Mouse (Mus musculus): ENCODE measurements around the gene Shd. TPM values are rescaled to one million over a fixed set of nuclear protein-coding genes. Genes with fewer than 3 reads are reported as not detected.

The Shd gene
- total RNA-seq, 2 experiments from 2014 or later, result not detected

DNA sequence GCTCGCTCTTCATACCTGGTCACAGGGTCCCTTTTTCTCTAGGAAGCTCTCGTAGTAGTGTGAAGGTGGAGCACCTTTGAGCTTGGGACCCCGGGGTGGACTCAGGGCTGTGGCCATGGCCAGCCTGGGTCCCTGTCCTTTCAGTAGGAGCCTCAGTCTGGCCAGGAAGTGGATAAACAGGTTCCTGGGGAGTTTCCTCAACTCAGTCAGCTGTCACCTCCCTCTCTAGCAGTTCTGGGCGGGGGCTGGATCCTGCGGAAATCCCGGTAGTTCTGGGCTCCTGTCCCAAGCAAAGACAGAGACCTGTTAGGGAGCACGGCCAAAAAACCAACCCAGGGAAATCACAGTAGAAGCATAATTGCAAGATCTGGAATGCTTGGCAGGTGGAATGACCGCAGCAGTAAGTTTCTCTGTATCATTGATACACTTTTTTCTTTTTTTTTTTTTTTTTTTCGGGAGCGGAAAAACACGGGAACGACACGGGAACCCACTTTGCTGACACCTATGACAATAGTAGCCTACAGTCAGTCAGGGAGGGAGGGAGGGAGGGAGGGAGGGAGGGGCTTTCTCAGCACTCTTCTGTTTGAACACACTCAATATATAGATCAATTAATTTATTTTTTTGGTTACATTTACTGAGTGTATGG is 35.3 kb downstream of the Shd start, which contains the start of the genes Stap2 and Mpnd:
TSS of gene Stap2 (minus strand) at position 170 of the 647 bp plus-strand sequence.
TSS of gene Mpnd (plus strand) at position 297 of the 647 bp plus-strand sequence.
- no peak for ATAC-seq (replicated peaks; ENCODE audit: low FRiP score, poor library complexity, severe bottlenecking)

DNA sequence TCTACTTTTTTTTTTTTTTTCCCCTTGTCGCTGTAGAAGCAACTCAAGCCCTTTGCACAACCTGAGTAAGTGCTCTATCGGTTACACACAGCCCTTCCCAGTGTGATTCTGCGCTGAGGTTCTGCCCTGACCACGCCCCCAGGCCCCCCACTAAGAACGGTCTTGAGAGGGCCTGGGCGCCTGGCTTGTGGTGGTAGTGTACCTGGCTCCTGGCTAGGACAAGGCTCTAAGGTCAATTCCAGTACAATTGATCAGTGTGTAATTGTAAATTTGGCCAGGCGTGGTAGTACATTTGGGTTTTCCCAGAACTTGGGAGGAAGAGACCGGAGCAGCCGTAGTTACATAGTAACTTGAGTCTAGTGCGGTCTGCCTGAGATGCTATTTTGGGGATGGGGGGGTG is 36.7 kb downstream of the Shd start:
- ATAC-seq (replicated peaks; ENCODE audit: low FRiP score, poor library complexity, severe bottlenecking), result no peak

DNA sequence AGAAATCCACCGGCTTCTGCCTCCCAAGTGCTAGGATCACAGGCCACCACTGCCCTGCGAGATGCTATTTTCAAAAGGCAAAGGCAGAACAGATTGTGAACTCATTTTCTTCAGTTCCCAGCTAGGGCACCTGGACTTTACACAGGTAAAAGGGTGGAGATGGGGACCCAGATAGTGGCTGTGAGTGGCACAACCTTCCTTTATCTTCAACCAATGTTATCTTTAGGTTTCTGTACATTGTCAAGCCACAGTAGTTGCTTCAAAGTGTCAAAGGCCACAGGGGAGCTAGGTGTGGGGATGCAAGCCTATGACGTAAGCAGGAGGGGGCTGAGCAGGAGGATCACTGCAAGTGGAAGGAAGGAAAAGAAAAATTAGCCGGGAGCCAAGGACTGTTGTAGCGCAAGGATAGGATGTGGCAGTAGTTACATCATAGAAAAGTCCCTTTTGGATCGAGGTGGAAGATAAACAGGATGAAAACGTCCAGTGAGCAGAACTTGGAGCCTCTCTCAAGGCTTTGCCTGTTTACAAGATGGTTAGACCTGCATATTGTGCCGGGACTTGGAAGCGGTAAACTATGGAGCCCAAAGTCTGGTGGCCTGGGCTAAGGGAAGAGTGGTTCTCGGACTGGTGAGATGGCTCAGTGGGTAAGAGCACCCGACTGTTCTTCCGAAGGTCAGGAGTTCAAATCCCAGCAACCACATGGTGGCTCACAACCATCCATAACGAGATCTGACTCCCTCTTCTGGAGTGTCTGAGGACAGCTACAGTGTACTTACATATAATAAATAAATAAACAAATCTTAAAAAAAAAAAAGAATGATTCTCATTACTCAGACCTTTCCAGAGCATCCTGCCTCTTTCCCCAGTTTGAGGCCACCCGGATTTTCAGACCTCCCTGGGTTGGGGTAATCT is 37.4 kb downstream of the Shd start:
- no peak for ATAC-seq (replicated peaks; ENCODE audit: low FRiP score, poor library complexity, severe bottlenecking)

DNA sequence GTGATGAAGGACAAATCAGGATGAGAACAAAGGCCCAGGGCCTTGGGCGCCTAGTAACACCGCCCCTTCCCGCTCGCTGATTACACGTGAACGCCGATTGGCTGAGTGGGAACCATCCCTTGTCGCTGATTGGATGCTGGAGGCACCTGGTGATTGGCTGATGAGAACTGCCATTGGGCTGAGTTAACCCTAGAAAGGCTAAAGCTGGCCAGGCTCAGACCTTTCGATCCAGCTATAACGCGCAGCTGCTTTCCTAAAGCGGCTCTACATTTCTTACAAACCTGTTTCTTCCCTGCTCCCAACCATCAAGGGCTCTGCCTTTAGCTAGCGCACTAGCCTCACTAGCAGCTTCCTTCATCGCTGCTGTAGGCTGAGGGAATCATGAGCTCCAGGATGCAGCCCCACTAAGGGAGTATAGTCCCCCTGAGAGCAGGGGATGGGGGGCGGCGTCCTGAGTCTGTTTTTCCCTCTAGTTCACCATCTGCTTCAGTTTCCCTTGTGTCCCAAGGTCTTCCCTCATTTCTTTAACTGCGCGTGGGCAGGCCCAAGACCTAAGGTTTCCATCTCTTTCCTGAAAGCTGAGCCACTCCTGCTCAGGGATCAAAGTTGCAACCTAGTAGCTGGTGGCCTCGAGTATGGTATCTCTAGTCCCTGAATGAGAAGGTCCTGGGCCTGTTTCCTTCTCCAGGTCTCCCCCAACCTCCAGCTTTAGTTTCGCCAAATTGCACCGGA is 38.3 kb downstream of the Shd start:
- ATAC-seq (replicated peaks; ENCODE audit: low FRiP score, poor library complexity, severe bottlenecking), result peak; percentile 90

DNA sequence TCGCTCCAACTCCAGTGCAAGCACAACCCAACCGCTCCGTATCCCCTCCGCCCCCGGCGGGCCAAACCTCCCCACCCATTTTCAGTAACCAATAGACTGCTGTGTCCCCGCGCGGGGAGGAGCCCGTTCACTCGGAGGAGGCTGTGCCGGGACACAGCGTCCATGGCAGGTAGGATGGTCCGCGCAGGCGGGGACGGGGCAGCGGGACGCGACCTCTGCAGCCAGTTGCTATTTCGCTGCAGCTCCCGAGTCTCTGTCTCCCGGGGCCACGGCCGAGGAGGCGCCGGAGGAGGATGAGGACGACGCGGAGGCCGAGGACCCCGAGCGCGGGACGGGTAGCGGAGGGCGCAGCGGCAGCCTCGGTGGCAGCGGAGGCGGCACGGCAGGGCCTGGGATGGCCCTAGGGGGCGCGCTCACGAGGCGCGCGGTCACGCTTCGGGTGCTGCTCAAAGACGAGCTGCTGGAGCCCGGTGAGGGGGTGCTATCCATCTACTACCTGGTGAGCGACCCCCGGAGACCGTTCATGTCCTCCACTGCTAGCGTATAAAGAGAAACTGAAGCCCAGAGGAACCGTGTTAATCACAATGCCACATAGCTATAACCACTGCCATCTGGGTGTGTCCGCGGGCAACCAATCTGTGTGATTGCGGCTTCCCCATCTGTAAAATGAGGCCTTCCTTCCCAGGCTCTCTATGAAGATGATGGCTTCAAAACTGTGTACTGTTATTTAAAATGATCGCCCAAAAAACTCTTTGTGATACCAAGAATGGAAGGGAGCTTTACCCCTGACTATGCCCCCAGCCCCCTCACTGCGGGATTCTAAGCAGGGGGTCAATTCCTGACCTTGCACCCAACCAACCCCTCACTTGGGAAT is 39.1 kb downstream of the Shd start:
- ATAC-seq (replicated peaks; ENCODE audit: low FRiP score, poor library complexity, severe bottlenecking), result peak; percentile 89

DNA sequence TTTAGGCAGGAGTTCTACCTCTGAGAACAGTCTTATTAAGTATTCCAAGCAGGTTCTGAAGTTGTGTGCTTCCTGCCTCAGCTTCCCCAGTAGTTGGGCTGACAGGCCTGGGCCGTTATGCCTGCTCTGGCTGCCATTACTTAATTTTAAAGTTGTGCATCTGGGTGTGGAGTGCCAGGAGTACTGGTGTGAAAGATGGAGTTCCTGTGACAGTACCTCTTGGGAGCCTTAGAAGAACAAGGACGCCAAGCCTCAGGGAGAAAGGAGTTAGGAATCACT is 39.6 kb downstream of the Shd start:
- ATAC-seq (replicated peaks; ENCODE audit: low FRiP score, poor library complexity, severe bottlenecking), result no peak

DNA sequence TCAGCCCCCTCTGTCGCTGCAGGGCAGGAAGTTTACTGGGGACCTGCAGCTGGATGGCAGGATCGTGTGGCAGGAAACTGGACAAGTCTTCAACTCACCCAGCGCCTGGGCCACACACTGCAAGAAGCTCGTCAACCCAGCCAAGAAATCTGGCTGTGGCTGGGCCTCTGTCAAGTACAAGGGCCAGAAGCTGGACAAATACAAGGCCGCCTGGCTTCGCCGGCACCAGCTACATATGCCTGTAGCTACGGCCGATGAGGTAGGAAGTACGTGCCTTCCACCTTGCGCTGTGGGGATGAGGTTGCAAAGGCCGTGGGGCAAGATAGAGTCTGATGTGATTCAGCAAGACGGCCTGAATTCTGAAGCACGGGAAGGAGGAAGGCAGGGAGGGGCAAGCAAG is 40.0 kb downstream of the Shd start:
- no peak for ATAC-seq (replicated peaks; ENCODE audit: low FRiP score, poor library complexity, severe bottlenecking)

DNA sequence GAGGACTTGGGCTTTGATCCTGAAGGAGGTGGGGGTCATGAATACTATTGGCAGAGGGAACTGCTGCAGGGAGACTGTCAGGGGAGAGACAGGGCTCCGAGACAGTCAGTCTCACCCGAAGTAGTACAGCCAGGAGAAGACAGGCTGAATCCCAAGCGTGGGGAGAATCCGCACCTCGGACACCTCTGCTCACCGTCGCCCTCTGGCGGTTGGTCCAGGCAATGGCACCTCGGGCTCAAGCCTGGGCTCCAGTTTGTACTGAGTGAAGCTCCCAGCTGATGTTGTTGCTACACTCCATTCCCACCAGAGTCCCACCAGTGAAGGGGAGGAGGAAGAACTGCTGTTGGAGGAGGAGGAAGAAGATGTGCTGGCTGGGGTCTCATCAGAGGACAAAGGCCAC is 40.4 kb downstream of the Shd start:
- ATAC-seq (replicated peaks; ENCODE audit: low FRiP score, poor library complexity, severe bottlenecking), result peak; percentile 44; the same call in 1 of the 2 replicates

DNA sequence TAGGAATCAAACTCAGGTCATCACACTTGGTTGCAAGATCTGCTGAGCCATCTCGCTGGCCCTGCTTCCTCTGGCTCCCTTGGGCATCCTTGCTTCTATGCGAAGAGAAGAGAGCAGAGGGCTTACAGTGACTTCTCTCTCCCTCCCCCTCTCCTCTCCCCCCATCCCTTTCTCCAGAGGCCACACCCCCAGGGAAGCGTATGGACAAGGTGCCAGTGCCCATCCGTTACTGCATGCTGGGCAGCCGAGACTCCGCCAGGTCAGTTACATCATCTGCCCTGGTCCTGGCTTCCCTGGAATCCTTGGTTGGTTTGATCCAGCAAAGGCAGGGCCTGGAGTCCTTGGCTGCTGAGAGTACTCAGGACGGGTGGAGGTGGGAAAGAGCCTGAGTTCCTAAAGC is 41.2 kb downstream of the Shd start:
- ATAC-seq (replicated peaks; ENCODE audit: low FRiP score, poor library complexity, severe bottlenecking), result no peak

DNA sequence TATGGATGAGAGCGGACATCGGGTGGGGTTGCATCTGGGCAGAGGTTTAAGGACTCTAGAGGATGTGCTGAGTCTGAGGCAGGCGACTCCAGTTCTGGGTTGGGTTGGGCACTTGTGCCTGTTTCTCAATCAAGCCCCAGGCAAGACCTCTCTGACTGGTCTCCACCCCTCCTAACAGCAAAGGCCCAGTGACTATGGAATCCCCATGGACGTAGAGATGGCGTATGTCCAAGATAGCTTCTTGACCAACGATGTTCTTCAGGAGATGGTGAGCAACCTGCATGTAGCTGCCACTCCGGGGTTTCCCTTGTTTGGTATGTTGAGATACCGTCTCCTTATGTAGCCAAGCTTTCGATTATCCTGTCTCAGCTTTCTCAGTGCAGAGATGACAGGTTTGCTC is 45.0 kb downstream of the Shd start:
- ATAC-seq (replicated peaks; ENCODE audit: low FRiP score, poor library complexity, severe bottlenecking), result no peak

DNA sequence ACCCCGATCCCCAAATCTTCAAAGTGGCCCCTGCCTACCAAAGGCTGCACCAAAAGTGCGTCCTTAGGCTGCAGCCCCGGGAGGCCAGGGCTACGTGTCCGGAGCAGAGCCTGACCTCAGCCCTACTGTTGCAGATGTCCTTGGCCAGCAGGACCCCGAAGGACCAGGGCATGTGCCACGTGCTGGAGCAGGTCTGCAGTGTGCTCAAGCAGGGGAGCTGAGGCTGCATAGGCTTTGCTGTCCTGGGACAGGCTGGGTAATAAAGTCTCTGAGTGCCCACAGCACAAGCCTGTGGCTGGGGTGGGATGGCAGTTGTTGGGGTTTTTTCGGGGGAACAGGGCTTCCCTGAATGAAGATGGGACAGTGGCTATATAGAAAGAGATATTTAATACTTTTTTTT is 46.1 kb downstream of the Shd start:
- no peak for ATAC-seq (replicated peaks; ENCODE audit: low FRiP score, poor library complexity, severe bottlenecking)

DNA sequence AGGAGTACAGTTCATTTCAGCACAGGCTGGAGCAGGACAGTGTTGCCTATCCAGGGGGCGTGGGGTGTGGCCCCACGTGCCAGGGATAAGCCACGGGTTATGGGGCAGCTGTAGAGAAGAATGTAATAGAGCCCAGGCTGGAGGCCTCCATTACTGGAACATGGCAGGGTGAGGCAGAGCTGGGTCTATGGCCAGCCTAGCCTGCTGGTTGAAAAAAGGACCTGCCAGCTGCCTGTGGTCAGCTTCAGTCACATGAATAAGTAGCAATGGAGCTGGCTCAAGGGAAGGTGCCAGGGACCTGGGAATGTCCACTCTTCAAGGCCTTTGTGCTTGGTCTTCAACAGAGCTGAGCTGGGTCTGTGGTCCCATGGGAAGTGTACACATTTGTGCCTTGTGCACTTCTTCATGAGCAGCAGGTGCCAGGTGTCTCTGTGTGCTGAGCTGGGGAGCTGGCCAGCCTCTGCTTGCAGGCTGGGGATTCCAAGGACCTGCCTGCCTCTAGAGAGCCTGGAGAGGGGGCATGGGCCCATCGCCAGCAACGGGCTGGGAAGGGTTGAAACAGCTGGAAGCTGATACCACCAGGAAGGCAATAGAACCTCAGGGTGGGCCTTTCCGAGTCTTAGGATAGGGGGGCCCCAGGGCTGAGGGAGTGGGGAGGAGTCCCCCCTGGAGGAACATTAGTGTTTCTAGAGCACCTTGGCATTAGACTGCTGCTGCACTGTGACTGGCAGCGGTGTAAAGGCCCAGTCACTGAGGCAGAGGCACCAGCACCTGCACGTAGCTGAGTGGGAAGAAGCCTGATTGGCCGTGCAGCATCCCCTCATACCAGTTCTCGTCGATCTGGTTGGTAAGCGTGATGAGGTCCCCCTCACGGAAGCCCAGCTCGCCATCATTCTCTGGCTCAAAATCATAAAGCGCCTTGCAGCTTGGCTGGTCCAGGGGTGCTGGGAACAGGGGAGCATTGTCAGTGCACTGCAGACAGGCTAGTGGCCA is 46.8 kb downstream of the Shd start:
- no peak for ATAC-seq (replicated peaks; ENCODE audit: low FRiP score, poor library complexity, severe bottlenecking)

DNA sequence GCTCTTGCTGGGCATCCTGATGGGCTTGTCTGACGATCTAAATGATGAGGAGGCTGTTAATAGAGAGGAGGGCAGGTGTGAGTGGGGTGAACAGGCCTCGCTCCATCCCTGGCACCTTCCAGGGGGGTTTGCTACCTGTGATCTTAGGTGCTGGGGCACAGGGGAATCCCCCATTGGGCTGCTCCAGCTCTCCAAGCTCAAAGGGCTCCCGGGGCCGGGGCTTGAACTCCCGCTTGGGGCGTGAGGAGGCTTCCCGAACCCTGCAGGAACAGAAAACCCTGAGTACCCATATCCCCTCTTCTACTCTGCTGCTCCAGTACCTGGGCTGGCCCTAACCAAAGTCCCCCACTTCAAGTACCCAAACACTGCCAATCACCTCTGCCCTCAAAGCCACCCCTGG is 47.6 kb downstream of the Shd start:
- no peak for ATAC-seq (replicated peaks; ENCODE audit: low FRiP score, poor library complexity, severe bottlenecking)

DNA sequence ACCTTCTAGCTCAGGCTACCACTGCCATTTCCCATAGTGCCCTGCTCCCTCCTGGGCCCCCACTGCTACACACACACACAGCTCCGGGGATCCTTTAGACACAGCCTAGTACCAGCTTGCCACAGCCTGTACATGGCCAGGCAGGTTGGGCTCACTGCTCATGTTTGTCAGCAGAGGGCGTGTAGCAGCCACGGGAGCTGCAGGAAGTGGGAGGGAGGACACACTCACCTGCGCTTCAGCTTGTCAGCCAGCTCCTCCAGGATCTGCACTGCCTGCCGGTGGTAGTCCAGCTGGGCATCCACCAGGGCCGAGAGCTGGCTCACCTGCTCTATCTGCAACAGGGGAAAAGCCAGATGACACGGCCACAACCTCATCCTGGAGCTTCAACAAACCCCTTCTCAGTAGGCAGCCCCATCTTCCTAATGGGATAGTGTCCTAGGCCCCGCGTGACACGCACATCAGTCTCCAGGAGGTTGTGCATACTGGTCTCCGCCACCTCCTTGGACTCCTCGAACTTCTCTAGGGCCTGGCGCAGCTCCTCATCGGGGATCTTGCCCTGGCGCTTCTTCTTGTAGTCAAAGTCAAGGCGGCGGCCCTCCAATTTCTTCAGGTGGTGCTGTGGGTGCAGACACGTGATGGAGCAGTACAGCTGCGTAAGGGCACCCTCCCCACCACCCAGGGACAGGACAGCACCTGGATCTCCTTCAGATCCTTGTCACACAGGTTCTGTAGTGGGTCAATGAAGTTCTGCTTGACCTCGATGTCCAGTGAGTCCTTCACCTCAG is 48.3 kb downstream of the Shd start:
- no peak for ATAC-seq (replicated peaks; ENCODE audit: low FRiP score, poor library complexity, severe bottlenecking)

DNA sequence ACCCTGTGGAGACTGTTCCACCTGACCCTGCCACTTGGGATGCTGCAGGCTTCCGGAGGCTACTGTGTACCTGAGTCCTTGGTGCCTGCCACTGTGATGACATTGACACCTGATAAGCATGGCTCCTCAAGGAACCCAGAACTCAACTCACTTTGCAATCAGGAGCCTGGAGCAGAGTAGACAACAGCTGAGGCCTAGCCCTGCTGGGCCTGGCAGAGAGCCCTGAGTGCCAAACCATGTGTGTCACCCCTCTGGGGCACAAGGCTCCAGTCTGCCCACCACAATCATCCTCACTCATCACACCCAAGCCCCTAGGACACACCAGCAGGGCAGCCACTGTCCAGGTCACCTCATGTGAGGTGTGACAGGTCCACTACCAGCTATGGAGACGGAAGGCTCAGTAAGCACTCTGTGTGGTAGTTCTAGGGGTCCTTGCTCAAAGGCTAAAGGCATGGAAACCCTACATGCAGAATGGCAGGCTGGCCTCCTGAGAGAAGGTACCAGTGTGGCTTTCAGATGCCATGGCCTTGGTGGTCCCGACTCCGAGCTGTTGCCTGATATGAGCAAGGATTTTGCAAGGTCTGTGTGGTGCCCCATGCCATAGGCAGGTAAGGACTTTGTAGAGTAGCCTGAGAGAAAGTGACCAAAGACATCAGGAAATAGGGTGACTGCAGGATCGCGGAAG is 50.3 kb downstream of the Shd start:
- ATAC-seq (replicated peaks; ENCODE audit: low FRiP score, poor library complexity, severe bottlenecking), result no peak

DNA sequence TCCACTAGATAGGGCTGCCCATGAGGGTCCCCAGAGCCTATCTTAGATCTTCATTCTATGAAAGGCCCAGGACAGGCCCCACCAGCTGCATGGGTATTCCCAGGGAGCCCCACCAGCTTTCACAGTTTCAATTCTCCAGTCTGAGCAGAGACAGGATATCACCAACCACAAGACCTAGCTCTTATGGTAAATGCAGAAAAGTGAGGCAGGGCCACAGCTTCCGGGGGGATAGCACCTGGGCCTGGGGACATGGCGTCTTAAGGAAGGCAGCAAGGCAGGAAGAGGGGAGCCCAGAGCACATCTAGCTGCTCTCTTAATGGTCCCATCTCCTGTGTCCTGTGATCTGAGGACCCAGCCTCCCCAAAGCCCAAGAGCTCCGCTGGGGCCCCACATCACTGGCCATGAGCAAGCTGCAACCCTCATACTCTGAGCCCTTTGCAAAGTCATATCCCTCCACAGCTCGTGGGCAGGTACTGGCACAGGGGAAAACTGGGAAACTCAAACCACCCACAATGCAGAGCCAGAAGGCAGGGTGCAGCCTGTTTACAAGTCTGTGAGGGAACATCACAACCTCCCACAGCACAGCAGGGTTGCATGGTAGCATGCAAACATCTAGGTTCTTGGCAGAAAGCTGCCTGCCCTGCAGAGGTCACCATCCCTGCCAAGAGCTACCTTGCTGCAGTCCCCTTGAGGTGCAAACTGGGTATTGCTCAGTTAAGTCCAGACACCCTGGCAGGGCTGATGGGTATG is 51.1 kb downstream of the Shd start:
- ATAC-seq (replicated peaks; ENCODE audit: low FRiP score, poor library complexity, severe bottlenecking), result no peak

Data from erythroid progenitor cell, adult 5-6 weeks (primary cell).